Mouse (Mus musculus) right cerebral cortex, adult 2 months (tissue): Measurements from ENCODE around the gene Plac9a.
"Not testable (repeated sequence)": the region's sequence is repeated elsewhere in the genome, so short reads cannot be mapped to it uniquely, and the experiment has no call there.

ENCODE experiments used
- DNase-seq, 2 experiments: peaks; one replicate each; pipeline ENCODE4 v3.0.0; 2021 to 2022; ENCODE audit warnings: low spot score in 2 of 2

The Plac9a gene

DNA sequence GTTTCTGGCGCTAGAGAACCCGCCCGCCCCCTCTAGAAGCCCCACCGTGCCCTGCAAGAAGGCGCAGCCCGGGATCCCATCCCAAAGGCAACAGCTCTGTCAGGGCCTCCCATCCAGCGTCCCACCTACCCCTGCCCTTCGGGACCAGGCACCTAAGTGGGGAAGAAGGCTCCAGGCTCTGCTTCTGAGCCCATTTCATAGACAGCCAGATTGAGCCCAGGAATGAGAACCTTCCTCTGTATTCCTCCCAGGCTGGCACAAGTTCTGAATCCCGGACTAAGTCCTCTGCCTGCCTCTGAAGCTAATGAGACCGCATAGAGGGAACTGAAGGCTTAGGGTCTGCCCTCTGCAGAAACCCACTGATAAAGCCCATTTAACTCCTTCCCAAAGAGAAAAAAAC is at the start of gene Plac9a:
Plac9a (minus strand) TSS at position 101 of the 400 bp plus-strand sequence.
- not testable (repeated sequence) for DNase-seq

DNA sequence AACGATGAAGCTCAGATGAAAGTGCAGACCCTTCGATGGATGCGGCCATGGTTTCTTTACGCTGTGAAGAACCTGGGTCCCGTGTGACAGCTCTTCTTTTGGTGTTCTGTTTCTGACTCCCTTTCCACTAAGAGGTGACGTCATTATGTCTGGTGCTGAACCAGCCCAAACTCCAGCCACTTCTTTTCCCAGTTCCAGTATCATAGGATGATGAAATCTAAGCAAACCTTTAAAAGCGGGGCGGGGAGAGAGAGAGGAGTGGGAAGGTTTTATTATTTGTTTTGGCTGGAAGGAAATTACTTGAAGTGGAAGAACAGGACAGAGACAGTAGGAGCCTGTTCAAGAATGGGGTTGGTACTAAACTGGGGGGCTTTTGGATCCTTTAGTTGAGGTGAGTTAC is 35.1 kb upstream of the Plac9a start, which contains the start of gene Cphx1:
Cphx1 (plus strand) TSS at position 301 of the 400 bp plus-strand sequence.
- DNase-seq, result not testable (repeated sequence)

DNA sequence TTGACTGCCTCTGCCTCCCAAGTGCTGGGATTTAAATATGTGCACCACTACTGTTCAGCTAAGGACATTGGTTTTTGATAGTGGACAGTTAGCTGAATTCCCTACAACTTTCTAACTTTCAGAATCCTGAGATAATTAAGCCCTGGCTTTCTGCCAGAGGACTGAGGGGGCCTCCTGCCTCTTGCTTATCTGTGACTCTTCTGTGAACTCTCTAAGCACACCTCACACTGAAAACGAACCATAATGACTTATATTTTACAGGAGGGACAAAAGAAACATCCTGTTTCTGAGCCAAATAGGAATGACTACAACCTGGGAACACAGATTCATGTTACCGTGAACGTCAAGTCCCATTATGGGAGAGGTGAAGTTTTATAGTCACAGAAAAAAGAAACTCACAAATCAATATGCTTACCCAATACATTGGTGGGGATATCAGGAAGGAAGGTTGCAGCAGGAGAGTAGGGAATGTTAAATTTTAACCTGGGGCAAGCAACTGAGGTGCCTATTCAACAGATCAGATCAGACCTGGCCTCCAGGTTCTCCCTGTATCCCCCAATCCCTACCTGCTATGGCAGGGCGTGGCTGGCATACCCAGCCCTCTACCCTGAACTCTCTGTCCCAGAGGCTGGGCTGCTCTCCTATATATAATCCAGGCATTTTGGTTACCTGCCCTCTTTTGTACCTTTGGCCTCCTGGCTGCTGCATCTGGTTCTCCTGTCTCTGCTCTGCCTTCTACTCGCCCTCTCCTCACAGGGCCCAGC is 34.1 kb upstream of the Plac9a start:
- DNase-seq, result not testable (repeated sequence)

GRCm38 (mm10) chr14:25927562-25927881 is 24.6 kb upstream of the Plac9a start, which contains the start of gene Tmem254a:
Gene Tmem254a, minus strand, starts transcription at chr14:25927672.
- not testable (repeated sequence) for DNase-seq

DNA sequence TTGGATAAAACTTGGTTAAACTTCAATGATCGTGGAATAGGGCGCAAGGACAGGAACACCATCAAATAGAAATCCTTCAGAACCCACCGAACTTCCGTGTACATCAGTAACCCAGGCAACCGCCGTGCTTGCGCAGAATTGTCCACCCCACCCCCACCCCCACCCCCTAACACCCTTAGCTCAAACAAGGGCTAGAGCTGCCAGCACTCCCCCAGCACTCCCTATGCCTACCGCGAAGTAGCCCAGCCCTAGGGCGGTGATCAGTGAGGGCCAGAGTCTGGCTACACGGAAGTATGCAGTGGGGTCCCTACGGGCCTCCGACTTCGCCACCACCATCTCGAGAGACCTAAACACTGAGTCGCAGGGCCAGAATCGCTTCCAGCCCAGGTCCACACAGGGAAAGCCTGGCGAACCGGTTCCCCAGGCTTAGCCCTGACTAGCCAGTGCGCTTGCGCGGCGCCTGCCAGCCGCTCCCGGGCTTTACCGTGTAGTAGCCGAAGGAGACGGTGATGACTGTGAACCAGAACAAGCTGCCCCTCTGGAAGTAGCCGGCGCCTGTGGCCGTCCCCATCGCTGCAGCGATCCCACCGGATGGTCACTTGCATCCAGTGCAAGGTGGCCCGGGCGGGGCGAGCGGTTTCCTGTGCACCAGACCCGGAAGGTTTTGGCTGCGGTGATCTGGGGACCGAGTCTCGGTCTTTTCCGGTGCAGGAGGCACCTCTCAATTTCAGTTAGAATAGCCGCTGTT is 24.1 kb upstream of the Plac9a start:
- not testable (repeated sequence) for DNase-seq

DNA sequence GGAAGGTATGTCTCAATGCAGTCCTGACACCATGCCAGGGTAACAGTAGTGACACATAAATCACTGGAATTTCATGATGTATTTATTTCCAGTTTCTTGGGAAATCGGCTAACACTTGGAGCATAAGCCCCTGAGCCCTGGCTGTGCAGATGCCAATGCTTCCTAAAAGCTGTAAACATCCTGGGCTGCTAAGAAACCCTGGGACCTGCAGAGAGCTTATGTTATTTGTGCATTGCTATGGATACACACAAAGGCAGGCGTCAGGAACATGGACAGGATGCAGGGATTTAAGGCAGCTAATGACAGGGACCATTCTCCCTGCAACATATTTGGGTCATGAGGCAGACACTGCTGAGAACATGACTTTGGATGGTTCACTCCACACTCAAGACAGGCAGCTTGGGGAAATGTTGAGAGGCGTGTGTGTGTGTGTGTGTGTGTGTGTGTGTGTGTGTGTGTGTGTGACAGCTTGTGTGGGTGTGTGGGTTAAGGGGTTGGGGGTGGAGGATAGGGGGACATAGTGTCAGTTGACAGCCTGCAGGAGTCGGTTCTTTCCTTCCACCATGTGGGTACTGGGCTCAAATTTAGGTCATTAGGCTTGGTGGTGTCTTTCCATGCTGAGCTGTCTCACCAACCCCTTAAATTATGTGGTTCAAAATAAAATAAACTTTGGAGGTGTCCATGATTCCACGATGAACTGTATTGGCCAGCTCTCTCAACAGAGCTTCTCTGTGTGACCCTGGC is 15.7 kb upstream of the Plac9a start:
- not testable (repeated sequence) for DNase-seq

- DNase-seq, result not testable (repeated sequence)
Measured at GRCm38 (mm10) chr14:25908976-25909375, 6.1 kb upstream of the Plac9a start.

GRCm38 (mm10) chr14:25907272-25907671 is 4.4 kb upstream of the Plac9a start:
- not testable (repeated sequence) for DNase-seq

GRCm38 (mm10) chr14:25905243-25905642 is 2.3 kb upstream of the Plac9a start:
- peak; percentile 8 to 27 for DNase-seq

GRCm38 (mm10) chr14:25895686-25896085 is 7.2 kb downstream of the Plac9a start:
- not testable (repeated sequence) for DNase-seq

- DNase-seq, result not testable (repeated sequence)
Measured at GRCm38 (mm10) chr14:25894566-25894965, 8.3 kb downstream of the Plac9a start.

- not testable (repeated sequence) for DNase-seq
Measured at GRCm38 (mm10) chr14:25885886-25886285, 17.0 kb downstream of the Plac9a start.

DNA sequence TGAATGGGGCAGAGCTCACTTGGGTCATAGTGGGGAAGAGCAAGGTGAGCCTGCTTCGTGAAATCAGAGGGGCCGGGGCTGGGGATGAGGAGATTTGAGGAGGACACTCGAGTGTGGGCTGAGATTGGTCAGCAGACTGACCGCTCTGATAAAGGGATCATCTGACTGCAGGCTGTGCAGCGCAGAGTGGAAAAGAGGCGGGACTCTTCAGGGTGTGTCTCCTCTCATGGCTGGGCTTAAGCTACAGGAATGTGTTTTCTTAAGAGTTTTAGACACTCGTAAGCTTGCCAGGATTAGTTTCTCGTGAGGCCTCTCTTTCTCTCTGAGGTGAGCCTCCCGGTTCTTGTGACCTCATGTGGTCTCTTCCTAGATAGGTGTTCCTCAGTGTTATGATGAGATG is 21.1 kb downstream of the Plac9a start:
- DNase-seq, result not testable (repeated sequence)

GRCm38 (mm10) chr14:25876640-25877039 is 26.3 kb downstream of the Plac9a start:
- not testable (repeated sequence) for DNase-seq

- DNase-seq, result peak in 1 of 2 experiments; percentile 53
Measured at GRCm38 (mm10) chr14:25872461-25873415, 30.2 kb downstream of the Plac9a start.

DNA sequence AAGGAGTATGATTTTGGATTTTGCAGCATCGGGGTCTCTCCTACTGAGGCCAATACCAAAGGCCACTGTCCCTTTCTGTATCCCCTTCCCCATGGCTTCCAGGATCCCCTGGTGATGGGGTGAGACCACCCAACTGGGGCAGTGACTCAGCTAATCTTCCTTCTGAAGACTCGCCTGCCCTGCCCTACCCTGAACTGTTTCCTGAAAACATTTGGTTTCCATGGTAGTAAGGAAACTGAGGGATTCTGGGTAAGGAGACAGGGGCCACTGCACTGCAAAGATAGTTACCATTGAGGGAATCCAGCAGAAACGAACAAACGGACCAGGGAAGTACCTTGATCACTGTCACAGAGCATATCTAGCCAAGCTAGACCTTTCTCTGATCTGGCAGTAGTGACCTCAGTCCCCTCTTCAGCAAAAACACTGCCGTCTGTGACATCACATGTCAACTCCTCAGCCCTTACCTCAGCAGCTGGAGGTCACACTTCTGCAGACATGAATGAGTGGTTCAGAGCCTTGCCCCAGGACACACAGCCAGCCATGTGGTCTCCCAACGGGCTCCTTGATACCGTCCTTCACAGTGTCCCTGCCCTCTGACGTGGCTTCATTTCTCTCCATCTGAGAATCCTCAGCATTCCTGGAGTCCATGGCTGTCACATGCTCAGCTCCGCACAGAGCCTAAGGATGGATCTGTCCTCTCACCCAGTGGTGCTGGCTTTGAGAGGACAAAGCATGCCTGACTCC is 33.6 kb downstream of the Plac9a start:
- DNase-seq, result no peak

GRCm38 (mm10) chr14:25868706-25869105 is 34.2 kb downstream of the Plac9a start:
- DNase-seq, result no peak

DNA sequence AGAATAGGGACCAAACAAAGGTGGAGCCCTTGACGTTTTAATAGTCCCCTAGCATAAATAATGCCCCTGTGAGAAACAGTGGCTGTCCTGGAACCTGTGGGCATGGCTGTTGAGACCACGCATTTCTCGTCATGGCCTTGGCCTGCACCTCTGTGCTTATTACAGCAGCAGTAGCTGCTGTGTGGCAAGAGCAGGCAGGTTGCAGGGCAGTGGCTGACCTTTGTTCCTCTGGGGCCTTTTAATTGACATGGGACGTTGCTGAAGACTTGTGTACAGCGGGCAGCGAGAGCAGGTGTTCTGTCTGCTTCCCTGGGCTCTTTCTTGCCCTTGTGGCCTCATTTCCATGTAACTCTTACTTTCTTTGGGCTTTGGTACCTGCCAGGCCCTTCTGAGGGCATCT is 35.1 kb downstream of the Plac9a start:
- no peak for DNase-seq

GRCm38 (mm10) chr14:25866832-25867231 is 36.1 kb downstream of the Plac9a start:
- no peak for DNase-seq

DNA sequence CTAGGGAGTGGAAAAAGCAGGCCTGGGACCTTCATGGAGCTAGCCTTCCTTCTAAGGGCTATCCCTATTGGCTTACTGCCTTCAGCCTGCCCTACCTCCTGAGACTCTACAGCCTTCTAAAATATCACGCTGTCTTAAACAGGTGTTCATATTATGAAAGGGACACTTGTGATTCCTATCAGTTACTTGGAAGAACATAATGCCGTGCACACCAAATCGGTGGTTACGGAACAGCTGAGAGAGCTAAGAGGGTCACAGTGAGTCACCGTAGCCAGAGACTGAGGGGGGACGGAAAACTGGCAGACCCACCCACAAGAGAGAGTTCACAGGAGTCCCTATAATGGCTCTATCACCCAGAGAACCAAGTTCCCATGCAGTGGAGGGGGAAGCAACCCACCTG is 36.5 kb downstream of the Plac9a start:
- DNase-seq, result no peak
